Mouse (Mus musculus): ENCODE results near the gene Mtss1l.

DNA sequence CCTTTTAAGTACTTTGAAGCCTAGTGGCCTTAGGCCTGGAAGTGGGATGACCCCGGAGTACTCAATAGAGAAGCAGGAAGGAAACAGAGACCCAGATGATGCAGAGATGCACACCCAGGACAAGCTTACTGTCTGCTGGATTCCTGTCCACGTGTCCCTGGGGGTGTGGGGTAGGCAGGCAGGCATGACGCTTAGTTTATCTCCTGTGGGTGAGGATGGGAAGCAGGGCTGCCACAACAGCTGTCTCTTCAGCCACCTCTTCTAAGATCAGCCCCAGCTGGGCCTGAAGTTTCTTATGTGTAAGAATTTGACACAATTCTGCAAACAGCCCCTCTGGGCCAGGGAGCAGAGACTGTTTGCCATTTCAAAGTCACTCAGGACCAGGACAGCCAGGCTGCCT, 42.3 kb upstream of the Mtss1l start:
- TF ChIP-seq CTCF (IDR thresholded peaks at IDR 0.05; ENCODE audit: insufficient read depth, low read depth, low read length) (no peak), POLR2A (IDR thresholded peaks at IDR 0.05; ENCODE audit: insufficient read depth, low read depth, low read length) (no peak)
